Mouse (Mus musculus) gonadal fat pad, adult 2 months (tissue): Measurements from ENCODE around the gene Bbs4. TPM values are rescaled to one million over a fixed set of nuclear protein-coding genes. Genes with fewer than 3 reads are reported as not detected.

Source experiments
- DNase-seq: peaks from one replicate; pipeline ENCODE4 v3.0.0-alpha.2; 2012; ENCODE audit warnings: low read depth
- polyA plus RNA-seq: library from polyadenylated mRNA; depleted of rRNA; stranded (reverse); fragments of >200 nt; gene quantifications from 2 replicates; pipeline ENCODE4 v1.2.3, GENCODE M21; 2012; rRNA removed

Gene Bbs4
- polyA plus RNA-seq, 1 experiment: 4.5 TPM

GRCm38 (mm10) chr9:59291688-59292492 is 61.4 kb downstream of the Bbs4 start:
- no peak for DNase-seq

- DNase-seq: peak; percentile 67
Observed at GRCm38 (mm10) chr9:59290957-59291687, 62.2 kb downstream of the Bbs4 start, which contains the start of gene Adpgk. TSS of gene Adpgk (plus strand) at chr9:59291558.

DNA sequence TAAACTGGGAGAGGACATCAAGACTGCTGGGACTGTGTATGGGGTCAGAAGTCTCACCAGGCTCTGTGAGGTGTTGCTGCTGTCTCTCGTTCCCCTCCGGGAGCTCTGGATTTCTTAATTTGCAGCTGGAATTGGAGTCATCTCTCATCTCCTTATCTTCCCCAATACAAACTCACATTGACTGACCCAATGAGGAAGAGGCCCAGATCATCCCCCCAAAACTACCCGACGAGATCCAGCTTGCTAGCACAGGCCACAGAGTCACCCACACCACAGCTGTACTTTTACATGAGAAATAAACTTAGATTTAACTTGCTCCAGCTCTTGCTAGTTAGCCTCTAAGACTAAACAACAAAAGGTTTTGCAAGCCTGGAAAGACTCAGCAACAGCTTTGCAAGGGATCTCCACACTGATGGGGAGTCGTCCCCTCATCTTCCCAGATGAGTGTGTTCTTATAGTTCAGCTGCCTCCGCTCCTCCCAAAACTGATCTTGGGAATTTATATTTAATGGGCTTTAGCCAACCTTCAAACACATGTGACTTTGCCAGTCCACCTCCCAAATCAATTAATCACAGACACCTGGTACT is 63.7 kb downstream of the Bbs4 start:
- no peak for DNase-seq

- DNase-seq: no peak
Observed at GRCm38 (mm10) chr9:59288685-59289410, 64.5 kb downstream of the Bbs4 start.

GRCm38 (mm10) chr9:59288058-59288457 is 65.2 kb downstream of the Bbs4 start:
- DNase-seq: no peak

- no peak for DNase-seq
Observed at GRCm38 (mm10) chr9:59285614-59286013, 67.7 kb downstream of the Bbs4 start.

DNA sequence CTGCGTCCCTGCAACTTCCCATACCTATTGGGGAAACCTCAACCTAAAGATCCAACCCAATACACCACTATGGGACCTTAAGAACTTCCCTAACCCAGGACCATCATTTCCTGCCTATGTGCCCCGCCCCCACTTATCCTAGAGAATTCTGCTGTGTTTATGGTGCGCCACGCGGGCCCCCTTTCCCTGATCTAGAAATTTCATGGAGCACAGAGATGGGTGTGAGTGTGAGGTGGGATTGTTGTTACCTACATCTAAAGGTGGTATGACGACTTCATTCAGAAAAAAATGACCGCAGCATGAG is 70.7 kb downstream of the Bbs4 start:
- DNase-seq: no peak

GRCm38 (mm10) chr9:59281871-59282682 is 71.2 kb downstream of the Bbs4 start:
- DNase-seq: no peak

GRCm38 (mm10) chr9:59280888-59281287 is 72.4 kb downstream of the Bbs4 start:
- no peak for DNase-seq

DNA sequence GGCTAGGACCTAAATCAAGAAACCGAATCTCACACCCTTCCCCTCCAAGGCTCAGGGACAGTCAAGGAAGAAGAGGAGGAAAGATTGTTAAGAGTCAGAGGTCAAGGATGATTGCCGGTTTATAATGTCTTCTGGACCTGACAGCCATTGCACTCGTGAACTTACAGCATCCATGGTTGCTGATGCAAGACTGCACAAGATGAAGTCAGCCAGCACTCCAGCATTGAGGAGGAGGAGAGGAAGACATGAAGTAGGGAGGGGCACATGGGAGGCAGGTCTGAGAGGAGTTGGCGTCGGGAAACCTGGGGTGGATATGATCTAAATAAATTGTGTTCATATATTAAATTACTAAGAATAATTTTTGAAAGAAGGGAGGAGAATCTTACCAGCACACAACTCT is 74.6 kb downstream of the Bbs4 start:
- DNase-seq: no peak

DNA sequence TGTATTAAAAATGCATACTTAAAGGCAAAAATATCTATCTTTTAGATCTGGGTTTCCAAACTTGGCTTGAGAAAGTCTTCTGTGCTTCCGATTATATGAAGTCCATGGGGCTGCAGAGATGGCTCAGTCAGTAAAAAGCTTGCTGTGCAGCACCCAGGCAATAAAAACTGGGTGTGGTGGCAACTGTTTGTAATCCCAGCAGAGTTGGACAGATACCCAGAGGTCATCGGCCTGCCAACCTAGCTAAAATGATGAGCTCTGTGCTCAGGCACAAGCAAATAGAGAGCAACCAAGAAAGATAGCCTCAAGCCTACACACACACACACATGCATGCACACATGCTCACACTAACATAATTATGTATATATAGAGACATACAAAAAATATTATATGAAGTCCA is 75.1 kb downstream of the Bbs4 start:
- no peak for DNase-seq

DNA sequence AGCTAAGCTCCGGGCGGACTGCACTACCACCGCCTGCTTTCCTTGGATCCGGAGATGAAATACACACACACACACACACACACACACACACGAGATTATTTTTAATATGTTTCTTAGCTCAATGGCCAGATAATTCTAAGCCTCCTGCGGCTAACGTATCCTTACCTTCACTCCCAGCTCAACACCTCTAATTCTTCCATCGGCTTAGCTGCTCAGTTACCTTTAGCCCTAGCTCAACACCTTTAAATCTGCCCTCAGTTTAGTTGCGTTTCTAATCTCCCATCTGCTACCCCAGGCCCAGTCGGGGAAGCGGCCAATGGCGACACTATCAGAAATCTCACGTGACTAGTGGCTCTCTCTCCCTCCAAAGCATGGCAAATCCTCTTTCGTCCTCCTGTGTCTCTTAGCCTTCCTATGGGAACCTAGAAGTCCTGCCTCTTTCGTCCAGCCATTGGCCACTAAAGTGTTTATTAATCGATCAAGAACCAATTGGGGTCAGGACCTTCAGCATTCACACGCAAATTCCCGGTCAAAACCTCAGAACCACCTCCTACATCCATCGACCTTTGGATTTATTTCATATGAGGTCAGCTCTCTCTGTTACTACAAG is 78.4 kb downstream of the Bbs4 start:
- DNase-seq: no peak

DNA sequence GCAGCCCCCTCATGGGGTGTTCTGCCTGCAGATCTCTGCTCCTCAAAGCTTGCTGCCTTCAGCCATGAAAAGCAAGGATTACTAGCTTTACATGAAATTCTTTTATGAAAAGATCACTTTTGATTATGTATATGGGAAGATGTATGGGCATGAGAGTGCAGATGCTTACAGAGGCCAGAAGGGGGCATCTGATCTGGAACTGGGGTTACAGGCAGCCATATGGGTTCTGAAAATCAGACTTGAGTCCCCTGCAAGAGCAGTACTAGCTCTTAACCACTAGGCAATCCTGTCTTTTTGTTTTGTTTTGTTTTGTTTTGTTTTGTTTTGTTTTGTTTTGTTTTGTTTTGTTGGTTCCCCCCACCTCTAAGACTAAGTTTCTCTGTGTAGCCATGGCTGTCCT is 80.1 kb downstream of the Bbs4 start:
- no peak for DNase-seq

Other genes starting within 250 kb of the Bbs4 start
- 18.0 and 18.2 TPM in 2 replicates for gene Adpgk, start 62.0 kb downstream of the Bbs4 start, polyA plus RNA-seq
- gene Arih1, start 133.1 kb upstream of the Bbs4 start, polyA plus RNA-seq: 23.0 and 25.7 TPM in 2 replicates
- gene Hexa, start 186.0 kb upstream of the Bbs4 start, polyA plus RNA-seq: 106 and 116 TPM in 2 replicates
- gene Tmem202, start 186.3 kb upstream of the Bbs4 start, polyA plus RNA-seq: 0.82 and 0.94 TPM in 2 replicates
- gene Celf6, start 224.4 kb upstream of the Bbs4 start, polyA plus RNA-seq: 0.07 and 0.11 TPM in 2 replicates